Mouse (Mus musculus): Measurements from ENCODE around the gene Plscr3.

Gene Plscr3

GRCm38 (mm10) chr11:69865561-69865960 is 19.4 kb downstream of the Plscr3 start:
- no peak for DNase-seq (ENCODE audit: low read depth)

DNA sequence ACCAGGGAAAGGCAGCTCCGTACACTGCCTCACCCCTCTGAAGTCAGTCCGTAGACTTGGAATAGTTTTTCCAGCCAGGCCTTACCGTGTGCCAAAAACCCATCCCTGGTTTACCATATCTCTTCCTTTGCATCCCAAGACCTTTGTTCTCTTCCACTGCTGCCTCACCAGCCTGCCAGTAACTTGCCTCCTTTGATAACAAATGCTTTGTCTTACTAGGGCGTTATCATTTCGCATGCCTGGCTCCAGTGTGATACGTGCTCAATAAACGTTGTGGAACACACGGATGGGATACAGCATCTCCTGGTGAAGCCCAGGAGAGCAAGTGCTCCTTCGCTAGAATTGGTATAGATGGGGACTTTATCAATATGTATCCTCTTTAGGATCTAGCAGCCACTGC is 21.2 kb downstream of the Plscr3 start:
- no peak for DNase-seq (ENCODE audit: low read depth)

GRCm38 (mm10) chr11:69870289-69871069 is 24.3 kb downstream of the Plscr3 start:
- DNase-seq (ENCODE audit: low read depth): no peak

DNA sequence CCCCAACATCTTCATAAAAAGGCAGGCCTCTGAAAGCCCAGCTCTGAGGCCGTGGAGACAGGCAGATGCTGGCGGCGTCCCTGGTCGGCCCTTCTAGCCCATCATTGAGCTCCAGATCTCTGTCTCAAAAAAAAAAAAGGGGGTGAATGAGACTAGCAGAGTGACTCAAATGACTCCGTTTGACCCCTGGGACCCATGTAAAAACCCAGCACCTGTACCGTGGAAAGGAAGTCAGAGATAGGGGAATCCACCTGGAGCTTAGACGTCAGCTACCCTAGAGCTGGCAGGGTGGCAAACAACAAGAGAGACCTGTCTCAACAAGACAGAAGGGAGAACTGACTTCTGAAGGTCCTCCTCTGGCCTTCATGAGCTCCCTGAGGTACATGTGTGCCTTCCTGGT is 25.6 kb downstream of the Plscr3 start:
- no peak for DNase-seq (ENCODE audit: low read depth)

DNA sequence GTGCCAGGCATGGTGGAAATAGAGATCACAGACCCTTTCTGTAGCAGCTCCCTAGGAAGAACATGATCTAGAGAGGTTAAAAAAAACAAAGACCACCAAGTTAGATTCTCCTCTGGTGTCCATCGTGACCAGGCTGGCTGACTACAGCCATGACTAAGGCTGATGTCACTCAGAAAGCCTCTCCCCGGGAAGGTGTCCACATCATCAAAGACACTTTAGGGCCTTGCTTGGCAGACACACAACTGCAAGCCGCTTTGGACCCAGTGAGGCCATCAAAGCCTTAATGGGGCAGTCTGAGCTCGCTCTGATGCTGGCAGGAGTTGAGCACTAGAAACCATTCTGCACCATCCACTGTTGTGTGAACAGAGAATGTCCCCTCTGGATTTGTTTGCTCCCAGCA is 26.3 kb downstream of the Plscr3 start:
- DNase-seq (ENCODE audit: low read depth): no peak

- peak; percentile 45 for DNase-seq (ENCODE audit: low read depth)
These were observed 30.0 kb downstream of the Plscr3 start for GRCm38 (mm10) chr11:69876186-69876585.

- peak; percentile 93 for DNase-seq (ENCODE audit: low read depth)
These were observed 30.7 kb downstream of the Plscr3 start for GRCm38 (mm10) chr11:69876867-69877266.

- DNase-seq (ENCODE audit: low read depth): no peak
These were observed 31.7 kb downstream of the Plscr3 start, which contains the start of gene Tmem95 for GRCm38 (mm10) chr11:69877878-69878277. TSS of gene Tmem95 (minus strand) at chr11:69878018.

DNA sequence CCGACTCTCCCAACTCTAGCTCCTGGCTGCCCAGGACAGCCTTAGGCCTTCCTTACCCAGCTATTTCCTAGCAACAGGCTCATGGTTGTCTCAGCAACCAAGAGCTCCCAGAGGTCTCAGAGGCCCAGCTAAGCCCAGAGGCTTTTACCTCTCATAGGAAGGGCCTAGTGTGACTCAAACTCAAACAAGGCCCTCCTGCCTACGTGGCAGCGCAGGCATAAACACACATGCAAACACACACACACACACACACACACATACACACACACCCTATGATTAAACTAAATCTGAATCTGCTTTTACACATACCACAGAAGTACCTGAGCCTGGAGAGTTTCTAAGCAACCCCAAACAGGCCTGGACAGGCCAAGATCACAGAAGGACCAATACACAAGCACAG is 32.2 kb downstream of the Plscr3 start:
- DNase-seq (ENCODE audit: low read depth): no peak

DNA sequence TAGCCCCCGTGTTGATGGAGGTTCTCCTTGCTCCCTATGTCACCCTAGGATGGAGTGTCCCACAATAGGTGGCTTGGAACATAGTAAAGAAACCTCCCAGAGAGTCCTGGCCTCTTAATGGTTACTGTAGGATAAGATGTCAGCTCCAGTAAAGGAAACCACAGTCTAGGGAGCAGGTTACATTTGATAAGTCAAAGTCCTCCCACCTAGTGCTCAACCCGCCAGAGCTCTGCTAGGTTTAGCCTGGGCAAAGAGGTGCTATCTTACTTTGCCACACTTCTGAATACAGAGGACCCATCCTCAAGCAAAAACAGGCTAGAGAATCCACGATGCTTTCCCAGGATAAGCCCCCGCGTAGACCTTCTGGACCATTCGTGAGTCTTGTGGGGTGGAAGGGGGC is 32.8 kb downstream of the Plscr3 start:
- DNase-seq (ENCODE audit: low read depth): no peak

DNA sequence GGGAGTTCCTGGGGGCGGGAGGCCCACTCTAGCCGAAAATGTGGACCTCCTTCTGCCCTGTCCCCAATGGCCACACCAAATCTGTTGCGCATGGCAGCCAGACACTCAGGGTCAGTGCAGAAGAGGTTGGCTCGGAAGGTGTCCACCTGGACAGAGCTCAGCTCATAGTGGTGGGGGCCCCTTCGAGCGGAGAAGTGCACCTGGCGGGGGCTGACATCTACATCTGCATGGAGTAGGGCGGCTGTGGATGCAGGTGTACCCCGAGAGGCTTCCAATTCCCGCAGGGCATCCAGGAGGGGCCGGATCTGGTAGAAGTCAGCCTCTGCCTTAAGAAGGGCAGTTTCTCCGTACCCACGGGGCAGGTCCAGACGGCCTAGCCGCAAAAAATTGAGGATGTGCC is 33.5 kb downstream of the Plscr3 start:
- no peak for DNase-seq (ENCODE audit: low read depth)

- DNase-seq (ENCODE audit: low read depth): peak; percentile 80
These were observed 34.3 kb downstream of the Plscr3 start for GRCm38 (mm10) chr11:69880506-69880852.

GRCm38 (mm10) chr11:69880853-69881603 is 34.9 kb downstream of the Plscr3 start, which contains the start of gene Kctd11:
TSS of gene Kctd11 (minus strand) at chr11:69881406.
- peak; percentile 76 for DNase-seq (ENCODE audit: low read depth)

DNA sequence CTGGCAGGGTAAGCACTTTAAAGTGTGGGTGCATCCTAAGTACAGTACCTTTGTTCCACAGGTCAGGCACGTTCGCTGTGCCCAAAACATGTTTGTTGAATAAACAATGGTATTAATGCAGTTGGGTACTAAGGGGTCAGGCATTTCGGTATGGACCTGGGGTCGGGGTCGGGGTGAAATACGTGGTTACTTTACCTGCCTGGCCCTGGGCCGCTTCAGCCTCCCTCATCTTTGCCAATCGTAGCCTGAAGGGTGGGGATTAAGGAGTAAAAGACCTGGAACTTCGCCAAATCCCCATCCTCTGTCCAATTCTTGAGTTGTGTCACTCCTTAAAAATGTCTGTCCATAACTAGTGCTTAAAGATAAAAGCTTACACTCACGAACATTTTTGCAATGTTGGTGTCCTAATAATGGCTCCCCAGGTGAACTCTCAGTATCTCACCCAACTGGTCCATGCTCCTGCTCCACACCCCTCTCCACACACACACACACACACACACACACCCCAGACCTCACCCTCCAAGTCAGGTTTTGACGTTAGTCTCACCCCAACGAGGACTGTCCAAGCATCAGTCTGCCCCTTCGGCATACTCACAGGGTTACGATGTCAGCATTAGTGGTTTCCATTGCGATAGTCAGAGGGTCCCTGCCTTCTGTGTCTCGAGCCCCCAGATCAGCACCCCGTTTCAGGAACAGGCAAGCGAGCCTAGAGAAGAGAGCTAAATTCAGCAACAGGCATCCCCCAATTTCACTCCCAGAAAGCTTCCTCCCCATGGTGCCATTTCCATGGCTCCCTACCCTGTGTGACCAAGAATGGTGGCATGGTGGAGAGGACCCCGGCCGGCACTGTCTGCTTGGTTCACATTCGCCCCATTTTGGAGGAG is 35.9 kb downstream of the Plscr3 start:
- no peak for DNase-seq (ENCODE audit: low read depth)

GRCm38 (mm10) chr11:69883066-69883465 is 36.9 kb downstream of the Plscr3 start:
- peak; percentile 79 for DNase-seq (ENCODE audit: low read depth)

DNA sequence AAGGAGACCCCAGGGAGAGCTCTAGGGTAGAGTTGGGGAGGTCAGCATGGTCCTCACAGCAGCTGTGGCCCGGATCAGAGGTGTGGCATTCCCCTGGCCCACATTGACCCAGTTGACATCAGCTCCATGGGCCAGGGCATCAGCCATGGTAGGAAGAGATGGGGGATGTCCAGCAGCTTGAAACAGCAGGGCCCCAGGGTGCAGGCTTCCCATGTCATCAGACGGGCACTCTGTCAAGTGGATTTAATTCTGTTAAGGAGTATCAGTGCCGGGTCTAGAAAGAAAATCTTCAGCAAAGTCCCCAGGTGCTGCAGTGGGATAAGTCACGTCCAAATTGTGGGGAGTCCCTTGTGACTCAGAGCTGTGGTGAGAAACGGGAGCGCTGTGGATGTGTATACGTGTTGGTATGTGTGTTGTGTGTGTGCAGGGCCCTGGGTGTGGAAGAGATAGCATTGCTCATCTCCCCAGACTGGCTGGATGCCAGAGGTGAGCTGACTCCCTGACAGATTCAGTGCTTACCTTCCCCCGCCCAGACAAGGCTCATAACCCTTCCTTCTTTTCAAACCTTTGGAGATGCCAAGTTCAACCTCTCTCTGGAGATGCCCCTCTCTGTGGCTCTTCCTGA is 37.5 kb downstream of the Plscr3 start:
- no peak for DNase-seq (ENCODE audit: low read depth)

GRCm38 (mm10) chr11:69884240-69884639 is 38.1 kb downstream of the Plscr3 start:
- DNase-seq (ENCODE audit: low read depth): no peak

- no peak for DNase-seq (ENCODE audit: low read depth)
These were observed 38.5 kb downstream of the Plscr3 start for GRCm38 (mm10) chr11:69884663-69885062.

DNA sequence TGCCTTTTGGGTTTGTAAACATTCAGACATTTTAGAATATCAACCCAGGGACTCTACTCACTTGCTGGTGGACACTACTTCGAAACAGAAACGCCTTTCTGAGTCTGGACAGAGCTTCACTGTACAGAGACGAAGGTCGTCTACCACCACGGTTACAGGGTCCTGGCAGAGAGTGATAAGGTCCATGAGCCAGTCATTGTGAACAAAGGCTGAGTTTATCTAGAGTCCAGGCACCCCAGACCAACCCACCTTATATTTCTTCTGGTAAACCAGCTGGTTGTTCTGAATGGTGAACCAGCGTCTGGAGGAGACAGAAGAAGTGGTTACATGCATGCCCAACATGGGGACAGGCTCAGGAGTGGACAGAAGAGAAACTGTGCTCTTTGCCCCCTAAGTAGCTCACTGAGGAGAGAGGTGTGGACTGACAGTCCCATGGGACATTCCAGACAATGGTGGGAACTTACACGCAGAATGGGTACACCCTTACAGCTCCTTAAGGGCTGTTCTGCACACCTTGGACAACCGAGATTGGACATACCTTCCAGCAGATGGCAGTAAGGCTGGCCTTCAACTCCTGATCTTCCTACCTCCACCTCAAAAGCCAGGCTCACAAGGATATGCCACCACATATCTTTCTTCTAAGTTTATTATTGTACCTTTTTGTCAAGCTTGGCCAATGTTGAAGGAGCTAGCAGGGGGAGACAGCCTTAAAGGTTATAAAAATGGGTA is 40.9 kb downstream of the Plscr3 start:
- no peak for DNase-seq (ENCODE audit: low read depth)

- DNase-seq (ENCODE audit: low read depth): no peak
These were observed 45.3 kb downstream of the Plscr3 start for GRCm38 (mm10) chr11:69891482-69891881.

- DNase-seq (ENCODE audit: low read depth): peak; percentile 85
These were observed 48.5 kb downstream of the Plscr3 start for GRCm38 (mm10) chr11:69894671-69895070.
